Mouse (Mus musculus) hindbrain, embryonic 12.5 days (tissue): ENCODE data around the gene Plcxd2. TPM values are rescaled to one million over a fixed set of nuclear protein-coding genes. Genes with fewer than 3 reads are reported as not detected.

Experiments
- ATAC-seq: fragments of 200-750 bp; cut with Nextera tagmentation; 2 replicates; pipeline ENCODE4 v1.8.0; 2017; ENCODE audit warnings: moderate TSS enrichment; ENCODE audit not compliant: low FRiP score
- H3K27ac ChIP-seq: fragments of 300-500 bp; sonication (generic); 2 replicates; pipeline ENCODE4 v1.5.1; 2016; ENCODE audit warnings: mild to moderate bottlenecking
- H3K27me3 ChIP-seq: fragments of 300-500 bp; sonication (generic); 2 replicates; pipeline ENCODE4 v1.6.1; 2016; ENCODE audit warnings: mild to moderate bottlenecking
- H3K36me3 ChIP-seq: fragments of 300-500 bp; sonication (generic); 2 replicates; pipeline ENCODE4 v1.6.1; 2016; ENCODE audit warnings: mild to moderate bottlenecking
- H3K4me1 ChIP-seq: fragments of 300-500 bp; sonication (generic); 2 replicates; pipeline ENCODE4 v1.6.1; 2016
- H3K4me2 ChIP-seq: fragments of 300-500 bp; sonication (generic); replicated peaks from 2 replicates; pipeline ENCODE4 v1.6.1; 2016; ENCODE audit warnings: mild to moderate bottlenecking
- H3K4me3 ChIP-seq: fragments of 300-500 bp; sonication (generic); 2 replicates; pipeline ENCODE4 v1.5.1; 2016; ENCODE audit warnings: mild to moderate bottlenecking
- H3K9ac ChIP-seq: fragments of 300-500 bp; sonication (generic); 2 replicates; pipeline ENCODE4 v1.6.1; 2016; ENCODE audit warnings: mild to moderate bottlenecking, moderate library complexity
- H3K9me3 ChIP-seq: fragments of 300-500 bp; sonication (generic); replicated peaks from 2 replicates; pipeline ENCODE4 v1.6.1; 2016; ENCODE audit warnings: mild to moderate bottlenecking
- WGBS: fragments of 180-500 bp; shearing (Covaris S2); methylation state at CpG from one replicate; pipeline ENCODE4 v1.1.7; 2016; 5-methylcytosine and 5-hydroxymethylcytosine counted together
- polyA plus RNA-seq: library from polyadenylated mRNA; unstranded; fragments of >200 nt; fragmentation: Nextera tagmentation; extraction: Ambion mirVana; gene quantifications from 2 replicates; pipeline ENCODE4 v1.2.1, GENCODE M21; 2016

Gene Plcxd2
- polyA plus RNA-seq, 1 experiment from 2014 or later: 6.7 TPM

- ATAC-seq: no peak
- Histone ChIP-seq H3K36me3 (no peaks in the 10 kb centered on the region), H3K4me2 (no peak overlapping the region), H3K9me3 (no peaks in the 10 kb centered on the region), H3K4me3 (no peak overlapping the region), H3K4me1 (0 out of 2 replicates have a peak, but pooled peaks cover 4% of the 10 kb centered on the region), H3K27me3 (no peaks in the 10 kb centered on the region), H3K9ac (no peak overlapping the region), H3K27ac (no peak overlapping the region)
- WGBS: 72% methylated on average over 1 of the region's 1 CpGs
Measured at GRCm38 (mm10) chr16:45976251-45976650, 33.8 kb downstream of the Plcxd2 start.

- WGBS: 65% methylated on average over 9 of the region's 9 CpGs
- no peak overlapping the region for H3K27ac ChIP-seq
- H3K36me3 ChIP-seq: no peaks in the 10 kb centered on the region
- no peak overlapping the region for H3K4me3 ChIP-seq
- H3K9ac ChIP-seq: no peak overlapping the region; the same call in 1 of the 2 replicates
- H3K4me1 ChIP-seq: 0 out of 2 replicates have a peak, but pooled peaks cover 4% of the 10 kb centered on the region
- no peaks in the 10 kb centered on the region for H3K9me3 ChIP-seq
- H3K27me3 ChIP-seq: no peaks in the 10 kb centered on the region
- no peak overlapping the region for H3K4me2 ChIP-seq
- no peak for ATAC-seq
Measured at GRCm38 (mm10) chr16:45973959-45974686, 35.9 kb downstream of the Plcxd2 start.

- ATAC-seq: no peak
- Histone ChIP-seq H3K4me1 (0 out of 2 replicates have a peak, but pooled peaks cover 4% of the 10 kb centered on the region), H3K27ac (no peak overlapping the region), H3K4me3 (no peak overlapping the region), H3K36me3 (no peaks in the 10 kb centered on the region), H3K9me3 (no peaks in the 10 kb centered on the region), H3K27me3 (no peaks in the 10 kb centered on the region), H3K9ac (no peak overlapping the region), H3K4me2 (no peak overlapping the region)
- 91% methylated on average over 2 of the region's 2 CpGs for WGBS
Measured at GRCm38 (mm10) chr16:45970187-45970586, 39.8 kb downstream of the Plcxd2 start.

GRCm38 (mm10) chr16:45968716-45969115 lies 41.3 kb downstream of the Plcxd2 start:
- no peak overlapping the region for H3K4me2 ChIP-seq
- 81% methylated on average over 5 of the region's 5 CpGs for WGBS
- no peak overlapping the region for H3K9ac ChIP-seq
- no peaks in the 10 kb centered on the region for H3K36me3 ChIP-seq
- ATAC-seq: no peak
- no peak overlapping the region for H3K27ac ChIP-seq
- H3K9me3 ChIP-seq: no peaks in the 10 kb centered on the region
- 0 out of 2 replicates have a peak, but pooled peaks cover 2% of the 10 kb centered on the region for H3K4me1 ChIP-seq
- H3K27me3 ChIP-seq: no peaks in the 10 kb centered on the region
- no peak overlapping the region for H3K4me3 ChIP-seq

DNA sequence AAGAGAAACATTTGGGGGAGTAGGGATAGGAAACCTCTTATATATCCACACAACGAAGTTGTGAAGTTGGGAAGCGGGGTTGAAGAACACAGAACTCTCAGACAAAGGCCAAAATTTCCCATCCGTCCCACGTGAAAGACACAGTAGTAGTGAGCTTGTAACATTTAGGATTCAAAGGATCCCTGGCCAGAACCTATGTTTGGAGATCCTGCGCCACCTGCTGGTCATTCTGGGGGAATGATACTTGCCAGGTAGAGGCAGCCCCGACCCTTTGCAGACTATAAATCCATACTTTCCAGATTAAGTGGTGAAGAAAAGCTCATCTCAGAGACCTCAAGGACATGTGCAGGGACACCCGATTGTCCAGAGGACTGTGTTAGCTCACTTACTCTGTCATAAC lies 42.5 kb downstream of the Plcxd2 start:
- Histone ChIP-seq H3K4me2 (no peak overlapping the region), H3K36me3 (no peaks in the 10 kb centered on the region), H3K27ac (no peak overlapping the region), H3K4me3 (no peak overlapping the region), H3K9ac (no peak overlapping the region), H3K9me3 (no peaks in the 10 kb centered on the region), H3K27me3 (no peaks in the 10 kb centered on the region), H3K4me1 (no peaks in the 10 kb centered on the region)
- WGBS: 17% methylated on average over 7 of the region's 7 CpGs
- ATAC-seq: peak; percentile 82

DNA sequence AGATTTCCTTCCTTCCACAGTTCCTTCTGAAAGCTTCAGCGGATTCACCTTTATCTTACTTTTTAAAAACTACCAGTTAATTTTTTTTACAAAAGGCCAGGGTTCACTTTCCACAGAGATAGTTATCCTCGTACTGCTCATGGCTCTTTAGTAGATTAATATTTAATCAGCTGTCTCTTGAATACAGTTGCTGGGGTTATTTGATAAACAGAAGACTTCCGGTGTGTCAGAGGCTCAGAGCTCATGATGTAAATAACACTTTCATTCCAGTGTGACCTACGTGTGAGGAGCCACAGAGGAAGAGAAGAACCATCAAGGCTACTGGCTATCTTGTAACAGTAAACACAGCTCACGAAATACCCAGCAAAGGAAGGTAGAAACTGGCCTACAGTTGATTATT lies 43.4 kb downstream of the Plcxd2 start:
- Histone ChIP-seq H3K9me3 (no peaks in the 10 kb centered on the region), H3K4me1 (no peaks in the 10 kb centered on the region), H3K27me3 (no peaks in the 10 kb centered on the region), H3K9ac (no peak overlapping the region), H3K4me3 (no peak overlapping the region), H3K27ac (no peak overlapping the region), H3K4me2 (no peak overlapping the region), H3K36me3 (no peaks in the 10 kb centered on the region)
- 83% methylated on average over 5 of the region's 5 CpGs for WGBS
- ATAC-seq: no peak

- ATAC-seq: no peak
- Histone ChIP-seq H3K4me3 (no peak overlapping the region), H3K27ac (no peak overlapping the region), H3K4me2 (no peak overlapping the region), H3K9me3 (no peaks in the 10 kb centered on the region), H3K27me3 (no peaks in the 10 kb centered on the region), H3K9ac (no peak overlapping the region), H3K4me1 (no peaks in the 10 kb centered on the region), H3K36me3 (no peaks in the 10 kb centered on the region)
- 88% methylated on average over 6 of the region's 6 CpGs for WGBS
Measured at GRCm38 (mm10) chr16:45964777-45965176, 45.2 kb downstream of the Plcxd2 start.

DNA sequence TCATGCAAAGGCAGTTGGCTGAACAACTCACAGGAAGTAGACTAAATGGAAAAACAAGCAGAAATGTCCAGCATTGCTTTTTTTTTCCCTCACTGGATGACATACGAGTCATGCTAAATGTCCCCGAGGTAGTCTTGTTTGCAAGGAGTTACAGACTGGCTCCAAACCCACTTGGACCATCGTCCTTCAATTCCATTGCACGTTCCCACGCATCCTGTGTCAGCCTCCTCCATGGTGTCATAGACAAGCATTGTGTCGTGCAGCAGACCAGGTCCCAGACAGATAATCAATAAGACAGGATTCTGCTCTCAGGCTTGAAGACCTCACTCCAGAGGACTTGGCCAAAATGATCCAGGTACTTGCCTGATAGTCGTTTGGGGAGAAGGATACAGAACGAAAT lies 46.2 kb downstream of the Plcxd2 start:
- Histone ChIP-seq H3K36me3 (no peaks in the 10 kb centered on the region), H3K4me3 (no peak overlapping the region), H3K27me3 (no peaks in the 10 kb centered on the region), H3K9ac (no peak overlapping the region), H3K9me3 (no peaks in the 10 kb centered on the region), H3K4me1 (no peaks in the 10 kb centered on the region), H3K4me2 (no peak overlapping the region), H3K27ac (no peak overlapping the region)
- ATAC-seq: no peak
- WGBS: 85% methylated on average over 8 of the region's 8 CpGs

DNA sequence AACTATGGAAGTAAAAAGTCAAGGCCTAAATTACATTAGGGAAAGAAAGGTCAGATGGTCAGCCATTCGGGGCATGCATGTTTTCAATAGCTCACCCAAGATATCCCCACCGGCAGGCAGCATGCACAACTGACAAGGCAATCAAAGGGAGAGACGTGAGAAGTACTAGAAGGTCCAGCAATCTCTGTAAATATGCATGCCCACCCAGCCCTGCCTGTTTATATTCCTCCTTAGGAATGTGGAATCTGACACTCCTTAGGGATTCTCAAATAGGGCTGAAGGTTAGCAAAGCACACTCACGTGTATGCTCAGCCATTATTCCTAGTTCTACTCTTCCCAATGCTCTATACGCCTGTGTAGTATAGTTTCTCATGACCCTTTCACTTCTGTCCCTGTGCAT lies 46.9 kb downstream of the Plcxd2 start:
- WGBS: 53% methylated on average over 5 of the region's 5 CpGs
- Histone ChIP-seq H3K9ac (no peak overlapping the region), H3K27ac (no peak overlapping the region), H3K27me3 (no peaks in the 10 kb centered on the region), H3K36me3 (no peaks in the 10 kb centered on the region), H3K4me2 (no peak overlapping the region), H3K4me1 (no peaks in the 10 kb centered on the region), H3K4me3 (no peak overlapping the region), H3K9me3 (no peaks in the 10 kb centered on the region)
- ATAC-seq: no peak

GRCm38 (mm10) chr16:45960978-45961377 lies 49.0 kb downstream of the Plcxd2 start:
- Histone ChIP-seq H3K4me3 (no peak overlapping the region), H3K9ac (no peak overlapping the region)

DNA sequence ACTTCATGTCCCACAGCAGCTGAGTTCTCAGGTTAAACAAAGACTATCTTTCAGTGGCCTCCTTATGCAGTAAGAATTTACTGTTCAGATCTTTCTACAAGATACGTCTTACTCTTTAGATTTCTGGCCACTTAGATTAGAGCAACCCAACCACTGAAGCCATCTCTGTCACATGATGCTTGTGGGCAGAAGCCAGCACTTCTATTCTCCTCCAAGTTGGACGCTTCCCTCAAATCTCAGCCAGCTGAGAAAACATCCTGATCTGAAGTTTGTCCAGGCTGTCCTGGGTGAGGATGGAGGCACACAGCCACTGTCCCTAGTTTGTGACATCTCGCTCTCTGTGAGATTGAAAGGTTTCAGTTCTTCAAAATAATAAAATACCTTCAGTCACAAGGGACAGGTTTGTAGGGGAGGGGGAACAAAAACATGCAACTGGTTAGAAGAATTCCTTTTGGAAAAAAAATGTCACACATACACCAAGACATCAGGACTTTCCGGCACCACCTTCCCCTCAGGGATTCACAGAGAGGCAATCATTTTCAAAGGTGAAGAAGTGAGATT lies 53.5 kb downstream of the Plcxd2 start:
- H3K4me2 ChIP-seq: no peak overlapping the region
- H3K27ac ChIP-seq: no peak overlapping the region
- no peak for ATAC-seq
- no peaks in the 10 kb centered on the region for H3K4me1 ChIP-seq
- no peaks in the 10 kb centered on the region for H3K27me3 ChIP-seq
- no peak overlapping the region for H3K9ac ChIP-seq
- H3K36me3 ChIP-seq: no peaks in the 10 kb centered on the region
- H3K4me3 ChIP-seq: no peak overlapping the region
- 67% methylated on average over 4 of the region's 4 CpGs for WGBS
- no peaks in the 10 kb centered on the region for H3K9me3 ChIP-seq

More at GRCm38 (mm10) chr16:45960978-45961377, 49.0 kb downstream of the Plcxd2 start:
- H3K9me3 ChIP-seq: no peaks in the 10 kb centered on the region
- no peaks in the 10 kb centered on the region for H3K27me3 ChIP-seq
- ATAC-seq: no peak
- WGBS: 73% methylated on average over 3 of the region's 3 CpGs
- no peaks in the 10 kb centered on the region for H3K36me3 ChIP-seq
- H3K4me2 ChIP-seq: no peak overlapping the region
- H3K4me1 ChIP-seq: no peaks in the 10 kb centered on the region
- H3K27ac ChIP-seq: no peak overlapping the region

DNA sequence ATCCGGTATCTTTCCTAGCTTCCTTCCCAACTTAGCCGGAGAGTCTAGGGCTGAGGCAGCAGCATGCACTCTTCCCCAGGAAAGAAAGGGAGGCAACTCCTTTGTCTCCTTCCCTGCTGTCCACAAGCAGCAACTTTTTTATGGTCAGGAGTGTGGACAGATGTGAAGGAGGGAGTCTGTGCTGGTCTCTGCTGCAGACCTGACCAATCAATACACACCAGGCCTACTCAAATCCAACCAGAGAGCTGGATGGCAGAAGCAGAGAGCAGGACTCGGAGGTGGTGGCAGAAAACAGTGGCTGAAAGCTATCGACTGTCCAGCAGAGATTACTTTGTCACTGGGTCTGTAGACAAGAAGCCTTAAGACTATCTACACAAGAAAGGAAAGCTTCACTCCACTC lies 56.6 kb downstream of the Plcxd2 start, which contains the start of gene Phldb2:
Gene Phldb2, minus strand, starts transcription at position 205 of the 400 bp plus-strand sequence.
- WGBS: 89% methylated on average over 4 of the region's 4 CpGs
- no peak within 1 kb of the TSS for H3K4me3 ChIP-seq
- H3K9me3 ChIP-seq: no peaks in the 10 kb centered on the region
- H3K27me3 ChIP-seq: no peaks in the 10 kb centered on the region
- no peak within 1 kb of the TSS for H3K4me2 ChIP-seq
- no peaks in the 10 kb centered on the region for H3K36me3 ChIP-seq
- H3K27ac ChIP-seq: no peak within 1 kb of the TSS
- no peak for ATAC-seq
- no peak within 1 kb of the TSS for H3K9ac ChIP-seq
- no peaks in the 10 kb centered on the region for H3K4me1 ChIP-seq

DNA sequence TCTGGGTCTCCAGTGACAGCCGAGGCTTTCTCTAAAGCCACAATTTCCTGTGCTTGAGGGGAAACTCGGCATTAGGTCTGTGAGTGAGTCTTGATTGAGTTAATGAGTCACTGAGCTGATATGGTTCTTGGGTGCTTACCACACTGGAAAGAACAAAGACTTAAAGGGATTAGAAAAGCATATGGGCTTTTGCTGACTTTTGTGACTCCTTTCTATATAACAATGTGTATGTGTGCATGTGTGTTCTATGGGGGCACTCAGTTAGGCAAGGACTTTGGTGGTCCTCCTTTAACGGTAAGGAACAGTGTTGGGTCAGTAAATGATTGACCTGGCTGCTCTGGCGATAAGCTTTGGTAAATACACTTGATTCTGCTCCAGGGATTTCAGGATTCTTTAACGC lies 57.5 kb downstream of the Plcxd2 start:
- WGBS: 56% methylated on average over 5 of the region's 5 CpGs
- no peaks in the 10 kb centered on the region for H3K36me3 ChIP-seq
- no peak overlapping the region for H3K4me2 ChIP-seq
- no peaks in the 10 kb centered on the region for H3K27me3 ChIP-seq
- H3K9me3 ChIP-seq: no peaks in the 10 kb centered on the region
- no peaks in the 10 kb centered on the region for H3K4me1 ChIP-seq
- H3K9ac ChIP-seq: no peak overlapping the region
- H3K27ac ChIP-seq: no peak overlapping the region
- H3K4me3 ChIP-seq: no peak overlapping the region
- ATAC-seq: no peak
